Mouse (Mus musculus) embryo, embryonic 11 days (tissue): Measurements from ENCODE around the gene Tnk2.

Source experiments
- DNase-seq: peaks from one replicate; pipeline ENCODE4 v3.0.0-alpha.2; 2015

Gene Tnk2

GRCm38 (mm10) chr16:32680806-32681205 is 37.1 kb downstream of the Tnk2 start:
- DNase-seq, result no peak

- DNase-seq, result peak; percentile 89
Observed at GRCm38 (mm10) chr16:32682194-32682593, 38.5 kb downstream of the Tnk2 start.

- no peak for DNase-seq
Observed at GRCm38 (mm10) chr16:32682841-32683240, 39.2 kb downstream of the Tnk2 start.

- DNase-seq, result peak; percentile 56
Observed at GRCm38 (mm10) chr16:32683343-32683742, 39.7 kb downstream of the Tnk2 start.

GRCm38 (mm10) chr16:32685405-32685804 is 41.7 kb downstream of the Tnk2 start:
- no peak for DNase-seq

- DNase-seq, result no peak
Observed at GRCm38 (mm10) chr16:32685998-32686397, 42.3 kb downstream of the Tnk2 start.

- no peak for DNase-seq
Observed at GRCm38 (mm10) chr16:32687221-32687620, 43.5 kb downstream of the Tnk2 start.

- DNase-seq, result no peak
Observed at GRCm38 (mm10) chr16:32688770-32689169, 45.1 kb downstream of the Tnk2 start.

GRCm38 (mm10) chr16:32689501-32689900 is 45.8 kb downstream of the Tnk2 start:
- DNase-seq, result peak; percentile 82

- DNase-seq, result peak; percentile 65
Observed at GRCm38 (mm10) chr16:32696841-32697464, 53.3 kb downstream of the Tnk2 start.

GRCm38 (mm10) chr16:32697665-32698446 is 54.2 kb downstream of the Tnk2 start:
- DNase-seq, result no peak

- DNase-seq, result no peak
Observed at GRCm38 (mm10) chr16:32698550-32698949, 54.9 kb downstream of the Tnk2 start.

- no peak for DNase-seq
Observed at GRCm38 (mm10) chr16:32703312-32703912, 59.7 kb downstream of the Tnk2 start.

GRCm38 (mm10) chr16:32705606-32706005 is 61.9 kb downstream of the Tnk2 start:
- DNase-seq, result no peak

GRCm38 (mm10) chr16:32707111-32707823 is 63.6 kb downstream of the Tnk2 start:
- no peak for DNase-seq

GRCm38 (mm10) chr16:32707824-32708456 is 64.3 kb downstream of the Tnk2 start:
- no peak for DNase-seq

GRCm38 (mm10) chr16:32708457-32709033 is 64.9 kb downstream of the Tnk2 start:
- no peak for DNase-seq

GRCm38 (mm10) chr16:32709116-32709515 is 65.4 kb downstream of the Tnk2 start:
- DNase-seq, result no peak

- no peak for DNase-seq
Observed at GRCm38 (mm10) chr16:32710426-32711070, 66.9 kb downstream of the Tnk2 start.

GRCm38 (mm10) chr16:32712202-32712601 is 68.5 kb downstream of the Tnk2 start:
- no peak for DNase-seq

GRCm38 (mm10) chr16:32713556-32713955 is 69.9 kb downstream of the Tnk2 start:
- no peak for DNase-seq

GRCm38 (mm10) chr16:32715364-32715763 is 71.7 kb downstream of the Tnk2 start:
- peak; percentile 67 for DNase-seq
